Mouse (Mus musculus) ES-Bruce4 (cell line): ENCODE measurements at regions not wholly inside any gene's neighbourhood (a gene's known extent, or its start where the extent isn't known, plus 50 kb on each side); places are given as distances from the start of the nearest gene placed in this dataset.
"Not testable (repeated sequence)": the region's sequence is repeated elsewhere in the genome, so short reads cannot be mapped to it uniquely, and the experiment has no call there.

ENCODE experiments used
- H3K27ac ChIP-seq: 2 replicates; pipeline ENCODE4 v1.5.1; 2012; ENCODE audit warnings: low read length, inconsistent platforms; ENCODE audit not compliant: insufficient read depth
- H3K27me3 ChIP-seq: 2 replicates; pipeline ENCODE4 v1.6.1; 2012; ENCODE audit warnings: mild to moderate bottlenecking, low read length, inconsistent platforms; ENCODE audit not compliant: control insufficient read depth, poor library complexity, insufficient read depth, severe bottlenecking
- H3K36me3 ChIP-seq: 2 replicates; pipeline ENCODE4 v1.6.1; 2012; ENCODE audit warnings: inconsistent platforms, mild to moderate bottlenecking, low read length, moderate library complexity; ENCODE audit not compliant: control insufficient read depth, poor library complexity, insufficient read depth, severe bottlenecking
- H3K4me1 ChIP-seq: one replicate; pipeline ENCODE4 v1.8.1; 2011; ENCODE audit warnings: low read length; ENCODE audit not compliant: control insufficient read depth, insufficient read depth
- H3K4me3 ChIP-seq: 2 replicates; pipeline ENCODE4 v1.5.1; 2011; ENCODE audit warnings: low read depth, mild to moderate bottlenecking, low read length
- H3K9ac ChIP-seq: 2 replicates; pipeline ENCODE4 v1.6.1; 2012; ENCODE audit warnings: low read depth, mild to moderate bottlenecking, inconsistent platforms; ENCODE audit not compliant: poor library complexity, severe bottlenecking
- H3K9me3 ChIP-seq: replicated peaks from 2 replicates; pipeline ENCODE4 v1.6.1; 2012; ENCODE audit warnings: mild to moderate bottlenecking, low read length, inconsistent platforms; ENCODE audit not compliant: control insufficient read depth, poor library complexity, insufficient read depth, severe bottlenecking
- CTCF ChIP-seq: IDR thresholded peaks from one replicate; pipeline ENCODE4 v1.8.1; 2011; ENCODE audit warnings: low read depth, low read length
- EP300 ChIP-seq: IDR thresholded peaks from 2 replicates; pipeline ENCODE4 v1.6.1; 2011; ENCODE audit warnings: low read depth, low read length; ENCODE audit not compliant: insufficient read depth
- POLR2A ChIP-seq: IDR thresholded peaks from one replicate; pipeline ENCODE4 v1.8.1; 2011; ENCODE audit warnings: low read length; ENCODE audit not compliant: insufficient read depth

- H3K9ac ChIP-seq, H3K4me1 ChIP-seq, H3K36me3 ChIP-seq, H3K27me3 ChIP-seq, H3K4me3 ChIP-seq: not testable (repeated sequence)
- H3K27ac ChIP-seq = peak overlapping the region; percentile 61; the same call in 1 of the 2 replicates
- H3K9me3 ChIP-seq = peaks cover 11% of the 10 kb centered on the region
- peak; percentile 76 for TF ChIP-seq EP300
Measured at GRCm38 (mm10) chr10:26607081-26607480, 146.1 kb upstream of the Arhgap18 start.

- Histone ChIP-seq H3K36me3 (peaks cover 2% of the 10 kb centered on the region), H3K27ac (no peak overlapping the region), H3K4me1 (no peaks in the 10 kb centered on the region), H3K9me3 (peaks cover 27% of the 10 kb centered on the region), H3K9ac (no peak overlapping the region), H3K27me3 (no peaks in the 10 kb centered on the region), H3K4me3 (no peak overlapping the region)
- TF ChIP-seq EP300 (no peak), CTCF (no peak), POLR2A (no peak)
Measured at GRCm38 (mm10) chr10:26611246-26611645, 142.0 kb upstream of the Arhgap18 start.

- Histone ChIP-seq H3K4me1 (peaks cover 1% of the 10 kb centered on the region), H3K27me3 (no peaks in the 10 kb centered on the region), H3K4me3 (no peak overlapping the region), H3K27ac (no peak overlapping the region), H3K36me3 (no peaks in the 10 kb centered on the region), H3K9me3 (no peaks in the 10 kb centered on the region), H3K9ac (no peak overlapping the region)
- TF ChIP-seq EP300 (no peak), POLR2A (no peak), CTCF (no peak)
Measured at GRCm38 (mm10) chr10:26630196-26630760, 122.9 kb upstream of the Arhgap18 start.

- H3K36me3 ChIP-seq = no peaks in the 10 kb centered on the region
- H3K27ac ChIP-seq = no peak overlapping the region
- H3K9ac ChIP-seq = no peak overlapping the region
- H3K4me1 ChIP-seq = peaks cover 4% of the 10 kb centered on the region
- no peak for TF ChIP-seq EP300
- no peak for TF ChIP-seq POLR2A
- no peaks in the 10 kb centered on the region for H3K27me3 ChIP-seq
- H3K4me3 ChIP-seq = no peak overlapping the region
- no peaks in the 10 kb centered on the region for H3K9me3 ChIP-seq
Measured at GRCm38 (mm10) chr10:26632266-26632665, 121.0 kb upstream of the Arhgap18 start.

DNA sequence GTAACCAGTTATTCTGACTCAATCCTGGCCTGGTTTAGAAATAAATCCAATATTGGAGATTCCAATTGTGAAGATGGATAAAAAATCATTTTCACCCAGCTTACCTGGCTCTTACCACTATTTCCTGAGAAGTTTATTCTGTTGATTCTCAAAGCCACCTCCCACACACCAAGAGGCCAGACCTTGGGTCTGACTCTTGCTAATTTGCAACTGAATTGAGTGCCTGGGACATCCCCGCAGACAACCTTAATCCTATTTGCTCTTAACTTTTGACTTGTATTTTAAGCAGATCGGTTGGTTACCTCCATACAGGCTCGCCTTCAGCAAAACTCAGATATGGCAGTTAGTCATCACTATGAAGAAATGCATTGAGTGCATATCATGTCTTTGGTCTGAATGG, 115.8 kb upstream of the Arhgap18 start:
- Histone ChIP-seq H3K27ac (peak overlapping the region; percentile 95), H3K9ac (no peak overlapping the region), H3K4me3 (no peak overlapping the region), H3K36me3 (no peaks in the 10 kb centered on the region), H3K9me3 (peaks cover 9% of the 10 kb centered on the region), H3K4me1 (peaks cover 4% of the 10 kb centered on the region), H3K27me3 (no peaks in the 10 kb centered on the region)
- TF ChIP-seq EP300 = peak; percentile 60; the same call in 1 of the 2 replicates
- TF ChIP-seq POLR2A = no peak
- TF ChIP-seq CTCF = no peak

- peaks cover 4% of the 10 kb centered on the region for H3K4me1 ChIP-seq
- TF ChIP-seq EP300 (no peak), CTCF (no peak), POLR2A (no peak)
Measured at GRCm38 (mm10) chr10:26638056-26638455, 115.2 kb upstream of the Arhgap18 start.

More at GRCm38 (mm10) chr10:26638056-26638455, 115.2 kb upstream of the Arhgap18 start:
- Histone ChIP-seq H3K36me3 (no peaks in the 10 kb centered on the region), H3K27ac (peak overlapping the region; percentile 95), H3K9me3 (peaks cover 9% of the 10 kb centered on the region), H3K4me3 (no peak overlapping the region), H3K27me3 (no peaks in the 10 kb centered on the region), H3K9ac (no peak overlapping the region)
